Mouse (Mus musculus) limb, embryonic 15.5 days (tissue): ENCODE measurements at regions not wholly inside any gene's neighbourhood (a gene's known extent, or its start where the extent isn't known, plus 50 kb on each side); places are given as distances from the start of the nearest gene placed in this dataset.

Experiments used
- ATAC-seq: fragments of 200-750 bp; cut with Nextera tagmentation; 2 replicates; pipeline ENCODE4 v1.8.0; 2017; ENCODE audit warnings: low read depth, moderate TSS enrichment; ENCODE audit not compliant: insufficient number of reproducible peaks, low FRiP score, low TSS enrichment
- H3K27ac ChIP-seq: fragments of 300-500 bp; sonication (generic); 2 replicates; pipeline ENCODE4 v1.5.1; 2015; ENCODE audit warnings: moderate library complexity, mild to moderate bottlenecking, inconsistent platforms
- H3K27me3 ChIP-seq: fragments of 300-500 bp; sonication (generic); 2 replicates; pipeline ENCODE4 v1.6.1; 2015; ENCODE audit warnings: inconsistent platforms
- H3K36me3 ChIP-seq: fragments of 300-500 bp; sonication (generic); 2 replicates; pipeline ENCODE4 v1.6.1; 2015; ENCODE audit warnings: inconsistent platforms
- H3K4me1 ChIP-seq: fragments of 300-500 bp; sonication (generic); 2 replicates; pipeline ENCODE4 v1.6.1; 2015; ENCODE audit warnings: inconsistent platforms
- H3K4me2 ChIP-seq: fragments of 300-500 bp; sonication (generic); 2 replicates; pipeline ENCODE4 v1.6.1; 2015; ENCODE audit warnings: mild to moderate bottlenecking, inconsistent platforms
- H3K4me3 ChIP-seq: fragments of 300-500 bp; sonication (generic); 2 replicates; pipeline ENCODE4 v1.5.1; 2015; ENCODE audit warnings: mild to moderate bottlenecking, inconsistent platforms
- H3K9ac ChIP-seq: fragments of 300-500 bp; sonication (generic); 2 replicates; pipeline ENCODE4 v1.6.1; 2015; ENCODE audit warnings: inconsistent platforms
- H3K9me3 ChIP-seq: fragments of 300-500 bp; sonication (generic); 2 replicates; pipeline ENCODE4 v1.6.1; 2016; ENCODE audit warnings: inconsistent platforms
- WGBS: fragments of 180-500 bp; shearing (Covaris S2); methylation state at CpG from one replicate; pipeline ENCODE4 v1.1.7; 2015; 5-methylcytosine and 5-hydroxymethylcytosine counted together

- H3K27me3 ChIP-seq = no peaks in the 10 kb centered on the region
- no peak overlapping the region for H3K27ac ChIP-seq
- WGBS = 78% methylated on average over 9 of the region's 9 CpGs
- H3K4me3 ChIP-seq = no peak overlapping the region
- peaks cover 8% of the 10 kb centered on the region; the same call in 1 of the 2 replicates for H3K4me1 ChIP-seq
- no peak for ATAC-seq
- H3K9ac ChIP-seq = no peak overlapping the region
- no peaks in the 10 kb centered on the region for H3K36me3 ChIP-seq
- H3K9me3 ChIP-seq = no peaks in the 10 kb centered on the region
- H3K4me2 ChIP-seq = no peak overlapping the region
Observed at GRCm38 (mm10) chr13:44319511-44319910, 409.8 kb upstream of the Jarid2 start.

- ATAC-seq = no peak
- Histone ChIP-seq H3K9ac (no peak overlapping the region), H3K36me3 (no peaks in the 10 kb centered on the region), H3K4me3 (no peak overlapping the region), H3K4me1 (peaks cover 8% of the 10 kb centered on the region; the same call in 1 of the 2 replicates), H3K27ac (no peak overlapping the region), H3K27me3 (no peaks in the 10 kb centered on the region), H3K9me3 (no peaks in the 10 kb centered on the region), H3K4me2 (no peak overlapping the region)
- WGBS = 87% methylated on average over 4 of the region's 4 CpGs
Observed at GRCm38 (mm10) chr13:44320311-44320710, 409.0 kb upstream of the Jarid2 start.

- H3K27ac ChIP-seq = no peak overlapping the region
- no peaks in the 10 kb centered on the region for H3K27me3 ChIP-seq
- no peak overlapping the region for H3K9ac ChIP-seq
- H3K4me2 ChIP-seq = no peak overlapping the region
- WGBS = 62% methylated on average over 16 of the region's 16 CpGs
- no peaks in the 10 kb centered on the region for H3K36me3 ChIP-seq
- no peaks in the 10 kb centered on the region for H3K9me3 ChIP-seq
- no peak for ATAC-seq
- H3K4me1 ChIP-seq = peaks cover 8% of the 10 kb centered on the region; the same call in 1 of the 2 replicates
- no peak overlapping the region for H3K4me3 ChIP-seq
Observed at GRCm38 (mm10) chr13:44321009-44321596, 408.2 kb upstream of the Jarid2 start.

GRCm38 (mm10) chr13:44328416-44328815 lies 400.9 kb upstream of the Jarid2 start:
- Histone ChIP-seq H3K4me2 (no peak overlapping the region), H3K9ac (no peak overlapping the region), H3K4me3 (no peak overlapping the region), H3K36me3 (no peaks in the 10 kb centered on the region), H3K4me1 (peaks cover 15% of the 10 kb centered on the region), H3K9me3 (no peaks in the 10 kb centered on the region), H3K27me3 (no peaks in the 10 kb centered on the region), H3K27ac (no peak overlapping the region)
- ATAC-seq = no peak
- 86% methylated on average over 8 of the region's 8 CpGs for WGBS

GRCm38 (mm10) chr13:44329161-44329560 lies 400.1 kb upstream of the Jarid2 start:
- ATAC-seq = no peak
- no peak overlapping the region for H3K27ac ChIP-seq
- no peaks in the 10 kb centered on the region for H3K27me3 ChIP-seq
- H3K36me3 ChIP-seq = no peaks in the 10 kb centered on the region
- no peak overlapping the region for H3K9ac ChIP-seq
- H3K4me3 ChIP-seq = no peak overlapping the region
- WGBS = 48% methylated on average over 4 of the region's 4 CpGs
- H3K4me1 ChIP-seq = peaks cover 15% of the 10 kb centered on the region
- no peak overlapping the region for H3K4me2 ChIP-seq
- no peaks in the 10 kb centered on the region for H3K9me3 ChIP-seq

- H3K4me3 ChIP-seq = no peak overlapping the region
- WGBS = 36% methylated on average over 10 of the region's 10 CpGs
- H3K9ac ChIP-seq = no peak overlapping the region
- no peaks in the 10 kb centered on the region for H3K9me3 ChIP-seq
- no peak overlapping the region for H3K4me2 ChIP-seq
- H3K27me3 ChIP-seq = no peaks in the 10 kb centered on the region
- H3K4me1 ChIP-seq = peaks cover 15% of the 10 kb centered on the region
- ATAC-seq = no peak
- no peak overlapping the region for H3K27ac ChIP-seq
- H3K36me3 ChIP-seq = no peaks in the 10 kb centered on the region
Observed at GRCm38 (mm10) chr13:44329701-44330100, 399.6 kb upstream of the Jarid2 start.

- H3K4me3 ChIP-seq = no peak overlapping the region
- H3K9me3 ChIP-seq = no peaks in the 10 kb centered on the region
- H3K9ac ChIP-seq = no peak overlapping the region
- 51% methylated on average over 11 of the region's 11 CpGs for WGBS
- H3K4me1 ChIP-seq = peaks cover 18% of the 10 kb centered on the region
- ATAC-seq = no peak
- H3K4me2 ChIP-seq = no peak overlapping the region
- H3K27ac ChIP-seq = no peak overlapping the region
- no peaks in the 10 kb centered on the region for H3K36me3 ChIP-seq
- no peaks in the 10 kb centered on the region for H3K27me3 ChIP-seq
Observed at GRCm38 (mm10) chr13:44332716-44333240, 396.5 kb upstream of the Jarid2 start.

- Histone ChIP-seq H3K9me3 (no peaks in the 10 kb centered on the region), H3K27me3 (no peaks in the 10 kb centered on the region), H3K9ac (no peak overlapping the region), H3K4me3 (no peak overlapping the region), H3K27ac (no peak overlapping the region), H3K36me3 (no peaks in the 10 kb centered on the region), H3K4me1 (peaks cover 6% of the 10 kb centered on the region; the same call in 1 of the 2 replicates), H3K4me2 (no peak overlapping the region)
- ATAC-seq = no peak
- WGBS = 59% methylated on average over 6 of the region's 6 CpGs
Observed at GRCm38 (mm10) chr13:44339061-44339741, 390.1 kb upstream of the Jarid2 start.

GRCm38 (mm10) chr13:44345094-44345493 lies 384.2 kb upstream of the Jarid2 start:
- H3K27me3 ChIP-seq = no peaks in the 10 kb centered on the region
- ATAC-seq = no peak
- H3K9ac ChIP-seq = no peak overlapping the region
- no peaks in the 10 kb centered on the region for H3K36me3 ChIP-seq
- H3K4me3 ChIP-seq = no peak overlapping the region
- no peak overlapping the region for H3K27ac ChIP-seq
- H3K4me1 ChIP-seq = no peaks in the 10 kb centered on the region
- 88% methylated on average over 6 of the region's 6 CpGs for WGBS
- no peaks in the 10 kb centered on the region for H3K9me3 ChIP-seq
- H3K4me2 ChIP-seq = no peak overlapping the region

- no peaks in the 10 kb centered on the region for H3K27me3 ChIP-seq
- no peak for ATAC-seq
- 76% methylated on average over 4 of the region's 4 CpGs for WGBS
- H3K9me3 ChIP-seq = no peaks in the 10 kb centered on the region
- no peak overlapping the region for H3K4me3 ChIP-seq
- no peak overlapping the region for H3K27ac ChIP-seq
- H3K36me3 ChIP-seq = no peaks in the 10 kb centered on the region
- H3K9ac ChIP-seq = no peak overlapping the region
- no peak overlapping the region for H3K4me2 ChIP-seq
- H3K4me1 ChIP-seq = no peaks in the 10 kb centered on the region
Observed at GRCm38 (mm10) chr13:44346636-44347035, 382.6 kb upstream of the Jarid2 start.

GRCm38 (mm10) chr13:44347662-44348061 lies 381.6 kb upstream of the Jarid2 start:
- H3K9me3 ChIP-seq = no peaks in the 10 kb centered on the region
- WGBS = 42% methylated on average over 9 of the region's 9 CpGs
- H3K4me1 ChIP-seq = no peaks in the 10 kb centered on the region
- H3K27ac ChIP-seq = no peak overlapping the region
- no peak overlapping the region for H3K4me2 ChIP-seq
- H3K36me3 ChIP-seq = no peaks in the 10 kb centered on the region
- ATAC-seq = no peak
- H3K4me3 ChIP-seq = no peak overlapping the region
- no peak overlapping the region for H3K9ac ChIP-seq
- H3K27me3 ChIP-seq = no peaks in the 10 kb centered on the region

GRCm38 (mm10) chr13:44353899-44354298 lies 375.4 kb upstream of the Jarid2 start:
- WGBS = 49% methylated on average over 9 of the region's 9 CpGs
- ATAC-seq = no peak

More at GRCm38 (mm10) chr13:44353899-44354298, 375.4 kb upstream of the Jarid2 start:
- no peak overlapping the region for H3K4me2 ChIP-seq
- no peaks in the 10 kb centered on the region for H3K36me3 ChIP-seq
- H3K4me3 ChIP-seq = no peak overlapping the region
- no peaks in the 10 kb centered on the region for H3K9me3 ChIP-seq
- no peak overlapping the region for H3K9ac ChIP-seq
- H3K27me3 ChIP-seq = 0 out of 2 replicates have a peak, but pooled peaks cover 3% of the 10 kb centered on the region
- peaks cover 21% of the 10 kb centered on the region for H3K4me1 ChIP-seq
- no peak overlapping the region for H3K27ac ChIP-seq
